Mouse (Mus musculus): ENCODE measurements around the gene Aox4. TPM values are rescaled to one million over a fixed set of nuclear protein-coding genes. Genes with fewer than 3 reads are reported as not detected.

Aox4 gene
- polyA plus RNA-seq, 1 experiment, result not detected

- TF ChIP-seq POLR2A (IDR thresholded peaks at IDR 0.05; ENCODE audit: borderline replicate concordance, control insufficient read depth, low read depth, low read length), result no peak
- TF ChIP-seq CTCF (IDR thresholded peaks at IDR 0.05; ENCODE audit: control insufficient read depth, insufficient read depth, low read length), result no peak
- no peak overlapping the region for H3K4me3 ChIP-seq (replicated peaks; ENCODE audit: control insufficient read depth, low read depth, low read length)
- WGBS, result 76% methylated on average over 5 of the region's 5 CpGs
- H3K27ac ChIP-seq (ENCODE audit: control insufficient read depth, insufficient read depth, low read depth, low read length, poor library complexity), result no peak overlapping the region
- no peaks in the 10 kb centered on the region; the same call in 1 of the 2 replicates for H3K4me1 ChIP-seq (ENCODE audit: control insufficient read depth, insufficient read depth, low read length)
Measured at GRCm38 (mm10) chr1:58230542-58230941, 20.3 kb downstream of the Aox4 start.

- Histone ChIP-seq H3K27ac (ENCODE audit: control insufficient read depth, insufficient read depth, low read depth, low read length, poor library complexity) (no peak overlapping the region), H3K4me1 (ENCODE audit: control insufficient read depth, insufficient read depth, low read length) (no peaks in the 10 kb centered on the region), H3K4me3 (replicated peaks; ENCODE audit: control insufficient read depth, low read depth, low read length) (no peak overlapping the region)
- TF ChIP-seq CTCF (IDR thresholded peaks at IDR 0.05; ENCODE audit: control insufficient read depth, insufficient read depth, low read length), result no peak
- WGBS, result 58% methylated on average over 5 of the region's 5 CpGs
Measured at GRCm38 (mm10) chr1:58235405-58235804, 25.2 kb downstream of the Aox4 start.

- no peak overlapping the region for H3K27ac ChIP-seq (ENCODE audit: control insufficient read depth, insufficient read depth, low read depth, low read length, poor library complexity)
- no peak overlapping the region for H3K4me3 ChIP-seq (replicated peaks; ENCODE audit: control insufficient read depth, low read depth, low read length)
- no peaks in the 10 kb centered on the region for H3K4me1 ChIP-seq (ENCODE audit: control insufficient read depth, insufficient read depth, low read length)
- TF ChIP-seq CTCF (IDR thresholded peaks at IDR 0.05; ENCODE audit: control insufficient read depth, insufficient read depth, low read length) (no peak), POLR2A (IDR thresholded peaks at IDR 0.05; ENCODE audit: borderline replicate concordance, control insufficient read depth, low read depth, low read length) (no peak)
- WGBS, result 78% methylated on average over 4 of the region's 4 CpGs
Measured at GRCm38 (mm10) chr1:58237527-58238299, 27.5 kb downstream of the Aox4 start.

DNA sequence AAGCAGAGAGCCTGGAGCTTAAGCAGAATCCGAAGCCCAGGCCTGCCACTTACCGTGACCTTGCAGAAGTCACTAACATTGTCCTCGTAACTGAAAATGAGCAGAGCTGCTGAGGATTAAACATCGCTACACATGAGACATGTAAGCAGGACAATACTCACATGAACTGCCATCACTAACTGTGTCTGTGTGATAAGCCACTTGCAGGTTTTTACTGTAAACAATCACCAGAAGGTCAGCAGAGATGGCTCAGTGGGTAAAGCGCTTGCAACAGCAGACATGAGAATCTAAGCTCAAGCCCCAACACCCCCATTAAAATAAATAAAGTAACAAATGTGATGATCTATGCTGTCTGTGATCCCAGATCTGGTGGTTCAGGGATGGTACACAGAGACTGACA, 28.2 kb downstream of the Aox4 start:
- TF ChIP-seq POLR2A (IDR thresholded peaks at IDR 0.05; ENCODE audit: borderline replicate concordance, control insufficient read depth, low read depth, low read length) (no peak), CTCF (IDR thresholded peaks at IDR 0.05; ENCODE audit: control insufficient read depth, insufficient read depth, low read length) (no peak)
- Histone ChIP-seq H3K4me3 (replicated peaks; ENCODE audit: control insufficient read depth, low read depth, low read length) (no peak overlapping the region), H3K4me1 (ENCODE audit: control insufficient read depth, insufficient read depth, low read length) (no peaks in the 10 kb centered on the region), H3K27ac (ENCODE audit: control insufficient read depth, insufficient read depth, low read depth, low read length, poor library complexity) (no peak overlapping the region)
- 74% methylated on average over 5 of the region's 5 CpGs for WGBS

- no peak for TF ChIP-seq CTCF (IDR thresholded peaks at IDR 0.05; ENCODE audit: control insufficient read depth, insufficient read depth, low read length)
- TF ChIP-seq POLR2A (IDR thresholded peaks at IDR 0.05; ENCODE audit: borderline replicate concordance, control insufficient read depth, low read depth, low read length), result no peak
- no peak overlapping the region for H3K4me3 ChIP-seq (replicated peaks; ENCODE audit: control insufficient read depth, low read depth, low read length)
- no peak overlapping the region for H3K27ac ChIP-seq (ENCODE audit: control insufficient read depth, insufficient read depth, low read depth, low read length, poor library complexity)
- no peaks in the 10 kb centered on the region for H3K4me1 ChIP-seq (ENCODE audit: control insufficient read depth, insufficient read depth, low read length)
- 81% methylated on average over 9 of the region's 9 CpGs for WGBS
Measured at GRCm38 (mm10) chr1:58238961-58239360, 28.8 kb downstream of the Aox4 start.

DNA sequence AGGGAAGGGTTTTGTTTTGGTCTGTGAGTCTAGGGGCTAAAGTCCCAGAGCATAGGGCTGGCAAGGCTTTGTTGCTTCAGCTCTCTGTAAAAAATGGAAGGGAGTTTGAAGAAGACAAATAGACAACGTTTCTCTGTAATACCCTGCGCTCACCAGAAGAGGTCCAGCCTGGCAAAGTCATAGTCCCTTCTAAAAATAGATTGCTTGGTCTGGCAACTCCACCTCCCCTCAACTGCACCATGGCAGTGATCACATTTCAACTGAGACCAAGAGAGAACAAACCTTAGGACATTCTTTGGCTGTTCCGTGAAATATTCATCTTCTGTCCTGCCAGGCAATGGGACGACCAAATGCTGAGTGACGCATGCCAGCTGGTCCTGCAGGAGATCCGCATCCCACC, 30.1 kb downstream of the Aox4 start:
- TF ChIP-seq POLR2A (IDR thresholded peaks at IDR 0.05; ENCODE audit: borderline replicate concordance, control insufficient read depth, low read depth, low read length) (no peak), CTCF (IDR thresholded peaks at IDR 0.05; ENCODE audit: control insufficient read depth, insufficient read depth, low read length) (no peak)
- Histone ChIP-seq H3K4me1 (ENCODE audit: control insufficient read depth, insufficient read depth, low read length) (no peaks in the 10 kb centered on the region), H3K4me3 (replicated peaks; ENCODE audit: control insufficient read depth, low read depth, low read length) (no peak overlapping the region), H3K27ac (ENCODE audit: control insufficient read depth, insufficient read depth, low read depth, low read length, poor library complexity) (no peak overlapping the region)
- 67% methylated on average over 6 of the region's 6 CpGs for WGBS

GRCm38 (mm10) chr1:58244487-58244886, 34.3 kb downstream of the Aox4 start:
- Histone ChIP-seq H3K4me1 (ENCODE audit: control insufficient read depth, insufficient read depth, low read length) (no peaks in the 10 kb centered on the region; the same call in 1 of the 2 replicates), H3K4me3 (replicated peaks; ENCODE audit: control insufficient read depth, low read depth, low read length) (no peak overlapping the region), H3K27ac (ENCODE audit: control insufficient read depth, insufficient read depth, low read depth, low read length, poor library complexity) (no peak overlapping the region)
- TF ChIP-seq CTCF (IDR thresholded peaks at IDR 0.05; ENCODE audit: control insufficient read depth, insufficient read depth, low read length) (no peak), POLR2A (IDR thresholded peaks at IDR 0.05; ENCODE audit: borderline replicate concordance, control insufficient read depth, low read depth, low read length) (no peak)
- WGBS, result 11% methylated on average over 3 of the region's 3 CpGs

DNA sequence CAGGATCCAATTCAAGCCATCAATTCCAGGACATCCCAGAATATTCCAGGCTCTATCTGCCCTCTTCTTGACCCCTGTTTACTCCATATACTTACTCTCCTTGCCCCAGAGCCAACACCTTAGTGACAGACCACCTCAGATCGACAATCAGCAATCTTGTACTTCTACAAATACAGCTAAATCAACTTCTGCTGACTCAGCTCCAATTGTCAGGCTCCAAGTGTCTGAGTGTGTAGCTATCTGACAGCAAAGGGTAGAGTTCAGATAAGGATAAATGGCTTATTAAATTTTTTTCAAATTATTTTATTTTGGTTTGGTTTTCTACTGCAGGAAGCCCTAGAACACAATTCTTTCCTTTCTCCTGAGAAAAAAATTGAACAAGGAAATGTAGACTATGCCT, 38.3 kb downstream of the Aox4 start:
- H3K4me1 ChIP-seq (ENCODE audit: control insufficient read depth, insufficient read depth, low read length), result no peaks in the 10 kb centered on the region; the same call in 1 of the 2 replicates
- TF ChIP-seq CTCF (IDR thresholded peaks at IDR 0.05; ENCODE audit: control insufficient read depth, insufficient read depth, low read length), result no peak
- TF ChIP-seq POLR2A (IDR thresholded peaks at IDR 0.05; ENCODE audit: borderline replicate concordance, control insufficient read depth, low read depth, low read length), result no peak
- no peak overlapping the region for H3K27ac ChIP-seq (ENCODE audit: control insufficient read depth, insufficient read depth, low read depth, low read length, poor library complexity)
- no peak overlapping the region for H3K4me3 ChIP-seq (replicated peaks; ENCODE audit: control insufficient read depth, low read depth, low read length)
- 50% methylated on average over 1 of the region's 1 CpGs for WGBS

GRCm38 (mm10) chr1:58253466-58253865, 43.3 kb downstream of the Aox4 start:
- Histone ChIP-seq H3K4me1 (ENCODE audit: control insufficient read depth, insufficient read depth, low read length) (no peaks in the 10 kb centered on the region), H3K4me3 (replicated peaks; ENCODE audit: control insufficient read depth, low read depth, low read length) (no peak overlapping the region), H3K27ac (ENCODE audit: control insufficient read depth, insufficient read depth, low read depth, low read length, poor library complexity) (no peak overlapping the region)
- WGBS, result 77% methylated on average over 11 of the region's 11 CpGs
- TF ChIP-seq POLR2A (IDR thresholded peaks at IDR 0.05; ENCODE audit: borderline replicate concordance, control insufficient read depth, low read depth, low read length) (no peak), CTCF (IDR thresholded peaks at IDR 0.05; ENCODE audit: control insufficient read depth, insufficient read depth, low read length) (no peak)
